Mouse (Mus musculus): ENCODE results near the gene Pitpnb. TPM values are rescaled to one million over a fixed set of nuclear protein-coding genes. Genes with fewer than 3 reads are reported as not detected.

Pitpnb gene
- polyA plus RNA-seq, 1 experiment: 71.6 TPM

- Histone ChIP-seq H3K27ac (ENCODE audit: insufficient read depth, low read length) (no peak overlapping the region), H3K4me1 (ENCODE audit: control insufficient read depth, insufficient read depth, low read length) (no peaks in the 10 kb centered on the region), H3K4me3 (replicated peaks; ENCODE audit: insufficient read depth, low read depth, low read length) (no peak overlapping the region), H3K27me3 (ENCODE audit: control insufficient read depth, insufficient read depth, low read length) (no peaks in the 10 kb centered on the region)
- TF ChIP-seq CTCF (IDR thresholded peaks at IDR 0.05; ENCODE audit: borderline replicate concordance, insufficient read depth, low read depth, low read length): no peak
- TF ChIP-seq POLR2A (IDR thresholded peaks at IDR 0.05; ENCODE audit: borderline replicate concordance, insufficient read depth, low read length): no peak
- no peak for DNase-seq
- WGBS: 7% methylated on average over 1 of the region's 1 CpGs
Measured at GRCm38 (mm10) chr5:111325813-111326212, 4.8 kb upstream of the Pitpnb start.

DNA sequence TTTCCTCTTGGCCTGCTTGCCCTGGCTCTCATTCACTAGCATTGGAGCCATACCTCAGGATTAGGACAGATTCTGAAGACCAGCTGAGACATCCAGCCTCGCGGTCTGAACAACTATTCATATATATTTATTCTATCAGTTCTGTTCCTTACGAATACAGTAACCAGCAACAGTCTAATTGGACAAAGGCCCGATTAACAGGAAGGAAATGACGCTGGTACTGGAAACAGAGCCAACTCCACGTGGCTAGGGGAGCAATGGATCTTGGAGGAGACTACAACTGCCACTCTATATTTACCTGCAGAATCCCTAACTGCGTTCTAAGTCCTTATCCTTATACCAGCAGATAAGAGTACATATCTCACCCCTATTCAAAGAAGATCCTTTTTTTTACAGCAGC is 3.1 kb upstream of the Pitpnb start:
- no peak for DNase-seq
- Histone ChIP-seq H3K4me1 (ENCODE audit: control insufficient read depth, insufficient read depth, low read length) (peaks cover 4% of the 10 kb centered on the region; the same call in 1 of the 2 replicates), H3K4me3 (replicated peaks; ENCODE audit: insufficient read depth, low read depth, low read length) (no peak overlapping the region), H3K27me3 (ENCODE audit: control insufficient read depth, insufficient read depth, low read length) (no peaks in the 10 kb centered on the region), H3K27ac (ENCODE audit: insufficient read depth, low read length) (no peak overlapping the region)
- WGBS: 76% methylated on average over 7 of the region's 7 CpGs
- TF ChIP-seq POLR2A (IDR thresholded peaks at IDR 0.05; ENCODE audit: borderline replicate concordance, insufficient read depth, low read length) (no peak), CTCF (IDR thresholded peaks at IDR 0.05; ENCODE audit: borderline replicate concordance, insufficient read depth, low read depth, low read length) (no peak)

GRCm38 (mm10) chr5:111329782-111330416 is 664 bp upstream of the Pitpnb start:
- no peak for DNase-seq
- Histone ChIP-seq H3K4me1 (ENCODE audit: control insufficient read depth, insufficient read depth, low read length) (peaks cover 4% of the 10 kb centered on the region; the same call in 1 of the 2 replicates), H3K27me3 (ENCODE audit: control insufficient read depth, insufficient read depth, low read length) (no peaks in the 10 kb centered on the region), H3K4me3 (replicated peaks; ENCODE audit: insufficient read depth, low read depth, low read length) (peak overlapping the region; percentile 70), H3K27ac (ENCODE audit: insufficient read depth, low read length) (peak overlapping the region; percentile 55)
- WGBS: 26% methylated on average over 10 of the region's 10 CpGs
- TF ChIP-seq CTCF (IDR thresholded peaks at IDR 0.05; ENCODE audit: borderline replicate concordance, insufficient read depth, low read depth, low read length): no peak
- TF ChIP-seq POLR2A (IDR thresholded peaks at IDR 0.05; ENCODE audit: borderline replicate concordance, insufficient read depth, low read length): no peak

GRCm38 (mm10) chr5:111331099-111331435 is 504 bp downstream of the Pitpnb start:
- Histone ChIP-seq H3K27ac (ENCODE audit: insufficient read depth, low read length) (no peak overlapping the region), H3K4me3 (replicated peaks; ENCODE audit: insufficient read depth, low read depth, low read length) (peak overlapping the region; percentile 74), H3K27me3 (ENCODE audit: control insufficient read depth, insufficient read depth, low read length) (no peaks in the 10 kb centered on the region), H3K4me1 (ENCODE audit: control insufficient read depth, insufficient read depth, low read length) (peaks cover 7% of the 10 kb centered on the region; the same call in 1 of the 2 replicates)
- no peak for TF ChIP-seq CTCF (IDR thresholded peaks at IDR 0.05; ENCODE audit: borderline replicate concordance, insufficient read depth, low read depth, low read length)
- no peak for TF ChIP-seq POLR2A (IDR thresholded peaks at IDR 0.05; ENCODE audit: borderline replicate concordance, insufficient read depth, low read length)
- no peak for DNase-seq
- WGBS: under 1% methylated on average over 14 of the region's 14 CpGs

DNA sequence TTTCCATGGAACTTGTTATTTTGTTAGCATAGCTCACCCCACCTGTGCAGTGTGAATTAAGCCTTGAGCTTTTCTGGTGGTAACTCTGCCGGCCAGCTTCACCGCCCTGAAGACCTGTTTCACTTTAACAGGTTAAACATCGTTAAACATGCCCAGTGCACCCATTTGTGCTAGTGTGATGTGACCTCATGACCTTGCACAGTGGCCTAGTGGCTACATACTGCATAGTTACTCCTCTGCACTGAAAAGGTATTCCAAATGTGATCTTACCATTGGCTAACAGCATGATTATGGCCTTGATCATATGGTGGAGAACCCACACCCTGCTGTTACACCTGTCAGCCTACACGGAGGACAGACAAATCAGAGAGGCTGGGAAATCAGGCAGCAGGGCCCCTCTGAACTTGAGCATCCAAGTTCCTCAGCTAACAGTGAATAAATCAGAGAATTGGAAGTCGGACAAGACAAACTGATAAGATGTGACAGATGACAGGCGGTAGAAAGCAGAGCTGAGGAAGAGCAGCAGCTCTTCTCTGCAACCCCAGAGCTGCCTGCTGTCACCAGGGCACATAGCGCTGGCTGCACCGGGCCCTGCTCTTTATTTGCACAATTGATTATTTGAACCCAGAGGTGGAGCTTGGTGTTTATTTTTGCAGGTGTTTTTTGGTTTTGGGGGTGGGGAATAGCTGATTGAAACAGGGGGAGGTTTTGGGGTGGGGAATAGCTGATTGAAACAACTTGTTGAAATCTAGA is 5.6 kb downstream of the Pitpnb start:
- Histone ChIP-seq H3K27ac (ENCODE audit: insufficient read depth, low read length) (no peak overlapping the region), H3K4me3 (replicated peaks; ENCODE audit: insufficient read depth, low read depth, low read length) (no peak overlapping the region), H3K4me1 (ENCODE audit: control insufficient read depth, insufficient read depth, low read length) (peaks cover 7% of the 10 kb centered on the region; the same call in 1 of the 2 replicates), H3K27me3 (ENCODE audit: control insufficient read depth, insufficient read depth, low read length) (no peaks in the 10 kb centered on the region)
- TF ChIP-seq CTCF (IDR thresholded peaks at IDR 0.05; ENCODE audit: borderline replicate concordance, insufficient read depth, low read depth, low read length): no peak
- TF ChIP-seq POLR2A (IDR thresholded peaks at IDR 0.05; ENCODE audit: borderline replicate concordance, insufficient read depth, low read length): no peak
- DNase-seq: no peak
- WGBS: 57% methylated on average over 8 of the region's 8 CpGs

- no peak for DNase-seq
- H3K27ac ChIP-seq (ENCODE audit: insufficient read depth, low read length): no peak overlapping the region
- H3K4me1 ChIP-seq (ENCODE audit: control insufficient read depth, insufficient read depth, low read length): 0 out of 2 replicates have a peak, but pooled peaks cover 5% of the 10 kb centered on the region
- no peaks in the 10 kb centered on the region for H3K27me3 ChIP-seq (ENCODE audit: control insufficient read depth, insufficient read depth, low read length)
- WGBS: 54% methylated on average over 5 of the region's 5 CpGs
- TF ChIP-seq CTCF (IDR thresholded peaks at IDR 0.05; ENCODE audit: borderline replicate concordance, insufficient read depth, low read depth, low read length): no peak
- TF ChIP-seq POLR2A (IDR thresholded peaks at IDR 0.05; ENCODE audit: borderline replicate concordance, insufficient read depth, low read length): no peak
- no peak overlapping the region for H3K4me3 ChIP-seq (replicated peaks; ENCODE audit: insufficient read depth, low read depth, low read length)
Measured at GRCm38 (mm10) chr5:111341609-111342008, 11.0 kb downstream of the Pitpnb start.

- H3K27me3 ChIP-seq (ENCODE audit: control insufficient read depth, insufficient read depth, low read length): no peaks in the 10 kb centered on the region
- TF ChIP-seq CTCF (IDR thresholded peaks at IDR 0.05; ENCODE audit: borderline replicate concordance, insufficient read depth, low read depth, low read length) (no peak), POLR2A (IDR thresholded peaks at IDR 0.05; ENCODE audit: borderline replicate concordance, insufficient read depth, low read length) (no peak)
- WGBS: 11% methylated on average over 2 of the region's 2 CpGs
- H3K4me3 ChIP-seq (replicated peaks; ENCODE audit: insufficient read depth, low read depth, low read length): no peak overlapping the region
- H3K4me1 ChIP-seq (ENCODE audit: control insufficient read depth, insufficient read depth, low read length): 0 out of 2 replicates have a peak, but pooled peaks cover 5% of the 10 kb centered on the region
- DNase-seq: no peak
- H3K27ac ChIP-seq (ENCODE audit: insufficient read depth, low read length): no peak overlapping the region
Measured at GRCm38 (mm10) chr5:111344721-111345400, 14.3 kb downstream of the Pitpnb start.
